Mouse (Mus musculus): ENCODE results near the gene Myl6. TPM values are rescaled to one million over a fixed set of nuclear protein-coding genes. Genes with fewer than 3 reads are reported as not detected.

Gene Myl6
- total and polyA plus RNA-seq, 2 experiments from 2014 or later = 791 to 830 TPM

DNA sequence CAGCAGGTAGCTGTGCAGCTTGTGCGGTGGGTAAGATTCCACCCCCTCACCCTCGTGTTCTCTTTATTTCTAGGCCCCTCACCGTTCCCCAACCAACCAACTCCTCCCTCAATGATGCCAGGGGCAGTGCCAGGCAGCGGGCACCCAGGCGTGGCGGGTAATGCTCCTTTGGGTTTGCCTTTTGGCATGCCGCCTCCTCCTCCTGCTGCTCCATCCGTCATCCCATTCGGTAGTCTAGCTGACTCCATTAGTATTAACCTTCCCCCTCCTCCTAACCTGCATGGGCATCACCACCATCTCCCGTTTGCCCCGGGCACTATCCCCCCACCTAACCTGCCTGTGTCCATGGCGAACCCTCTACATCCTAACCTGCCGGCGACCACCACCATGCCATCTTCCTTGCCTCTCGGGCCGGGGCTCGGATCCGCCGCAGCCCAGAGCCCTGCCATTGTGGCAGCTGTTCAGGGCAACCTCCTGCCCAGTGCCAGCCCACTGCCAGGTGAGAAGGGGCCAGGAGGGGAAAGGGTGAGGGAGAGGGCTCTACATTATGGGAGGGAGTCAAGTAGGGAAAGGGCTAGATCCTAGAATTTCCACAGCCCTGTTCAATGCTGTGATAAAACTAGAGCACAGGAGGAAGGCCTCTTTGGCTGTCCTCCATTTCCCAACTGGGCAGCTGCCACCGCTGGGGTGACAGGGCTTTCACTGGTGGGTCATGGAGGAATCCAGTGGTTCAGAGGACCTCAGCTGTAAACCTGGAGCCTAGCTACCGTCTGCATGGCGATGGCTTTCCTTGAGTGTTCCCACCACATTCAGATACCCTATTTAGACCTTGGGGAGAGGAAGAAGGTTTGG is 5.9 kb downstream of the Myl6 start:
- Histone ChIP-seq H3K27me3 (ENCODE audit: control insufficient read depth, insufficient read depth, low read length) (no peaks in the 10 kb centered on the region), H3K4me3 (ENCODE audit: low read depth, low read length) (no peak overlapping the region), H3K9ac (replicated peaks; ENCODE audit: low read depth, low read length) (no peak overlapping the region), H3K27ac (ENCODE audit: low read depth) (peak overlapping the region; percentile 2; the same call in 1 of the 2 replicates), H3K9me3 (replicated peaks; ENCODE audit: control insufficient read depth, low read length) (no peaks in the 10 kb centered on the region), H3K36me3 (replicated peaks; ENCODE audit: control insufficient read depth, insufficient read depth, low read length) (peaks cover 85% of the 10 kb centered on the region), H3K4me1 (ENCODE audit: control insufficient read depth, insufficient read depth) (peaks cover 24% of the 10 kb centered on the region), H3K4me2 (ENCODE audit: low read depth, low read length) (no peak overlapping the region)
- 87% methylated on average over 22 of the region's 22 CpGs for WGBS
- TF ChIP-seq CTCF (IDR thresholded peaks at IDR 0.05; ENCODE audit: low read depth) (no peak), EP300 (IDR thresholded peaks at IDR 0.05; ENCODE audit: low read depth) (no peak)
- no peak for DNase-seq (ENCODE audit: low spot score)
- ATAC-seq (ENCODE audit: insufficient read depth, low read depth) = no peak

DNA sequence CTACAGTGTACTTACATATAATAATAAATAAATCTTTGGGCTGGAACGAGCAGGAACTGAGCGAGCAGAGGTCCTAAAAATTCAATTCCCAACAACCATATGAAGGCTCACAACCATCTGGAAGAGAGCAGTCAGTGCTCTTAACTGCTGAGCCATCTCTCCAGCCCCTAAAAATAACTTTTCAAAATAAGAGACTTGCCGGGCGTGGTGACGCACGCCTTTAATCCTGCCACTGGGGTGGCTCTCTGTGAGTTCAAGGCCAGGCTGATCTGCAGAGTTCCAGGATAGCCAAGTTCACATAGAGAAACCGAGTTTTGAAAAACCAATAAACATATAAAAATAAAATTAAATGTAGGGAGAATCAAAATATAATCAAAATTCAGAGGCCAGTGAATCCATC is 7.6 kb downstream of the Myl6 start:
- H3K36me3 ChIP-seq (replicated peaks; ENCODE audit: control insufficient read depth, insufficient read depth, low read length) = peaks cover 96% of the 10 kb centered on the region
- no peaks in the 10 kb centered on the region for H3K9me3 ChIP-seq (replicated peaks; ENCODE audit: control insufficient read depth, low read length)
- no peak for TF ChIP-seq CTCF (IDR thresholded peaks at IDR 0.05; ENCODE audit: low read depth)
- TF ChIP-seq EP300 (IDR thresholded peaks at IDR 0.05; ENCODE audit: low read depth) = no peak
- no peak overlapping the region for H3K27ac ChIP-seq (ENCODE audit: low read depth)
- WGBS = 73% methylated on average over 7 of the region's 7 CpGs
- H3K4me3 ChIP-seq (ENCODE audit: low read depth, low read length) = no peak overlapping the region
- H3K4me1 ChIP-seq (ENCODE audit: control insufficient read depth, insufficient read depth) = peaks cover 16% of the 10 kb centered on the region
- H3K27me3 ChIP-seq (ENCODE audit: control insufficient read depth, insufficient read depth, low read length) = no peaks in the 10 kb centered on the region
- no peak overlapping the region for H3K9ac ChIP-seq (replicated peaks; ENCODE audit: low read depth, low read length)
- no peak overlapping the region for H3K4me2 ChIP-seq (ENCODE audit: low read depth, low read length)
- DNase-seq (ENCODE audit: low spot score) (no peak), ATAC-seq (ENCODE audit: insufficient read depth, low read depth) (no peak)

DNA sequence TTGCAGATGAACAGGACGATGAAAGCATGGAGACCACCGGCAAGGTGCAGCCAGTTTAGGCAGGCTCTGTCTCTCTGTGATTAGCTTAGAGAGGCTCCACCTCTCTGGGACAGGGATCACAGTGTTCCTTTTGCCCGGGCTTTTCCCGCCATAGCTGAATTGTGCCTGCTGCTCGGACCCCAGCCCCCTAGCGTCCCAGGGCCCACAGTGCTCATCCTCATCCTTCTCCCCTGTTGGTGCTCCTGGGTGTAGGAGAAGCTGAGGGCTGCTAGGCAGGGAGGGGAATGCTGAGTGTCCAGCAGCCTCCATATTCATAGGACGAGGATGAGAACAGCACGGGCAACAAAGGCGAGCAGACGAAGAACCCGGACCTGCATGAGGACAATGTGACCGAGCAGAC is 19.6 kb downstream of the Myl6 start:
- no peak for TF ChIP-seq EP300 (IDR thresholded peaks at IDR 0.05; ENCODE audit: low read depth)
- no peak for TF ChIP-seq CTCF (IDR thresholded peaks at IDR 0.05; ENCODE audit: low read depth)
- Histone ChIP-seq H3K9me3 (replicated peaks; ENCODE audit: control insufficient read depth, low read length) (no peaks in the 10 kb centered on the region), H3K9ac (replicated peaks; ENCODE audit: low read depth, low read length) (no peak overlapping the region), H3K4me2 (ENCODE audit: low read depth, low read length) (no peak overlapping the region), H3K27me3 (ENCODE audit: control insufficient read depth, insufficient read depth, low read length) (no peaks in the 10 kb centered on the region), H3K27ac (ENCODE audit: low read depth) (no peak overlapping the region), H3K4me3 (ENCODE audit: low read depth, low read length) (no peak overlapping the region), H3K36me3 (replicated peaks; ENCODE audit: control insufficient read depth, insufficient read depth, low read length) (peaks cover 95% of the 10 kb centered on the region), H3K4me1 (ENCODE audit: control insufficient read depth, insufficient read depth) (no peaks in the 10 kb centered on the region)
- 87% methylated on average over 12 of the region's 12 CpGs for WGBS
- DNase-seq (ENCODE audit: low spot score) = no peak
- ATAC-seq (ENCODE audit: insufficient read depth, low read depth) = no peak

DNA sequence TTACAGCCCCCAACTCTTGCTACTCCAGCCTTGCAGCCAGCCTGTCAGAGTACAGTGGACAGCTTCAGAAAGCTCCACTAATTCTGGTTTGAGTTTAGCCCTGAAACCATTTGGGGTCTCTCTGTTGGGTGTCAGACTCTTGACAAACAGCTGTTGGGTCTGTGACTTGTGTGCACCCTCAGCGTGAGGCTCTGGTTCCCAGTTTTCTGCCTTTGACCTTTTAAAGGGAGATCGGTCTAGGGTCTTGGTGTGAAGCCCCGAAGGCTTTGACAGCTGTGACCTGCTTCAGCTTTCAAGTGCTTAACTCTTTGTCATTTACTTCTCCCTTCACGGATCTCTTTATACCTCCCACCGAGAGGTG is 33.7 kb downstream of the Myl6 start:
- Histone ChIP-seq H3K4me1 (ENCODE audit: control insufficient read depth, insufficient read depth) (peaks cover 8% of the 10 kb centered on the region; the same call in 1 of the 2 replicates), H3K4me2 (ENCODE audit: low read depth, low read length) (peak overlapping the region; percentile 65), H3K27me3 (ENCODE audit: control insufficient read depth, insufficient read depth, low read length) (no peaks in the 10 kb centered on the region), H3K36me3 (replicated peaks; ENCODE audit: control insufficient read depth, insufficient read depth, low read length) (peaks cover 39% of the 10 kb centered on the region), H3K9me3 (replicated peaks; ENCODE audit: control insufficient read depth, low read length) (no peaks in the 10 kb centered on the region), H3K9ac (replicated peaks; ENCODE audit: low read depth, low read length) (peak overlapping the region; percentile 89; the same call in 1 of the 2 replicates), H3K27ac (ENCODE audit: low read depth) (peak overlapping the region; percentile 85; the same call in 1 of the 2 replicates), H3K4me3 (ENCODE audit: low read depth, low read length) (peak overlapping the region; percentile 81)
- 4% methylated on average over 5 of the region's 5 CpGs for WGBS
- TF ChIP-seq EP300 (IDR thresholded peaks at IDR 0.05; ENCODE audit: low read depth) (no peak), CTCF (IDR thresholded peaks at IDR 0.05; ENCODE audit: low read depth) (no peak)
- DNase-seq (ENCODE audit: low spot score) = no peak
- no peak for ATAC-seq (ENCODE audit: insufficient read depth, low read depth)

DNA sequence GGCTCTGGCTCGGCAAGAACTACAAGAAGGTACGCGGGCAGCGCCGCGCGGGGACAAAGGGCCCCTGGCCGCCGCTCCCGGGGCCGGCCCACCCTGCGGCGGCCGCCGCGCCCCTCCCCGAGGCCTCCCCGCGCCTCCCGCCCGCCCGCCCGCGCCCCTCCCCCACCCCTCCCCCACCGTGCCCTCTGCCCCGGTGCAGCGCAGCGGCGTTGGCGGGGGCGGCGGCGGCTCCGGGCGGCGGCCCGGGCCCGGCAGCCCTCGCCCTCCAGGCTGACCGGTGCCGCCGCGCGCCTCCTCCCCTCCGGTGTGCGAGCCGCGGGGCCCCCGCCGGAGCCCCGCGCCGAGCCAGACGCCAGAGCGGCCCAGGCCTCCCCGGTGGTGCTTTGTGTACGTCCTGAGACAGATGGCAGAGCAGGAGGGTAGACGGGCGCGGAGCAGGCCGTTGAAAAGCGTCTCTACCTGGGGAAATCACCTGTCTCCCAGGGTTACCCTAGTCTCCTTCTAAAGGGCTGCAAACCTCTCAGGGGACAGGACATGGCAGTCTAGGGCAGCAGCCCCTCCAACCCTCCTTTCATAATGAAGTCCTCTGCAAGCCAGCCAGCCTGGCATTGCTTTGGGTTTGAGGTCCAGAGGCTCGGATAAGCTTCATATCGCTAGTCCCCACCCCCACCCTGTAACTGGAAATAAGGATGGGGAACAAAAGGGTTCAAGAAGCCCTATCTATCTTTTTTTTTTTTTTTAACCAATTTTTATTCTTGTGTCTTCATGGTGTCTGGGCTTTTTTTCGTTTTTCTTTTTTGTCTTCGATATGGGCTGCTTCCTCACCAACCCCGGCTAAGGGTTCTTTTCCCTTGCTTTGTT is 34.3 kb downstream of the Myl6 start:
- WGBS = 3% methylated on average over 37 of the region's 67 CpGs
- H3K4me2 ChIP-seq (ENCODE audit: low read depth, low read length) = peak overlapping the region; percentile 65
- peak overlapping the region; percentile 89 for H3K9ac ChIP-seq (replicated peaks; ENCODE audit: low read depth, low read length)
- H3K4me1 ChIP-seq (ENCODE audit: control insufficient read depth, insufficient read depth) = peaks cover 8% of the 10 kb centered on the region; the same call in 1 of the 2 replicates
- TF ChIP-seq EP300 (IDR thresholded peaks at IDR 0.05; ENCODE audit: low read depth) (no peak), CTCF (IDR thresholded peaks at IDR 0.05; ENCODE audit: low read depth) (no peak)
- H3K27me3 ChIP-seq (ENCODE audit: control insufficient read depth, insufficient read depth, low read length) = no peaks in the 10 kb centered on the region
- H3K36me3 ChIP-seq (replicated peaks; ENCODE audit: control insufficient read depth, insufficient read depth, low read length) = peaks cover 33% of the 10 kb centered on the region
- H3K27ac ChIP-seq (ENCODE audit: low read depth) = peak overlapping the region; percentile 85
- H3K9me3 ChIP-seq (replicated peaks; ENCODE audit: control insufficient read depth, low read length) = no peaks in the 10 kb centered on the region
- H3K4me3 ChIP-seq (ENCODE audit: low read depth, low read length) = peak overlapping the region; percentile 81
- peak; percentile 51 for ATAC-seq (ENCODE audit: insufficient read depth, low read depth)
- DNase-seq (ENCODE audit: low spot score) = no peak

Data from heart, postnatal 0 days (tissue).